Mouse (Mus musculus): ENCODE measurements around the gene Emc7. TPM values are rescaled to one million over a fixed set of nuclear protein-coding genes. Genes with fewer than 3 reads are reported as not detected.
A peak's percentile ranks its signal among the peaks of the same experiment; 100 is the strongest.

Emc7 gene
- total and polyA plus RNA-seq, 3 experiments, result 17.7 to 25.7 TPM; not detected in 1

- peak; percentile 89 for DNase-seq (ENCODE audit: low read depth, low spot score)
- TF ChIP-seq GATA1 (IDR thresholded peaks at IDR 0.05; ENCODE audit: low read depth, low read length), result no peak
- peak; percentile 82 for TF ChIP-seq ETS1 (IDR thresholded peaks at IDR 0.05; ENCODE audit: low read depth, low read length)
- TF ChIP-seq SMC3 (IDR thresholded peaks at IDR 0.05; ENCODE audit: low read depth, low read length), result no peak
- no peak for TF ChIP-seq MYB (IDR thresholded peaks at IDR 0.05; ENCODE audit: low read depth, low read length)
- no peak for TF ChIP-seq UBTF (IDR thresholded peaks at IDR 0.05; ENCODE audit: borderline replicate concordance, insufficient read depth, low read depth, low read length)
- peak; percentile 52; the same call in 1 of the 2 replicates for TF ChIP-seq MAX (IDR thresholded peaks at IDR 0.05; ENCODE audit: low read length)
- no peak for TF ChIP-seq ZNF384 (IDR thresholded peaks at IDR 0.05; ENCODE audit: low read depth, low read length)
- TF ChIP-seq E2F4 (IDR thresholded peaks at IDR 0.05; ENCODE audit: borderline replicate concordance, low read depth, low read length), result no peak
- peak; percentile 41; the same call in 1 of the 2 replicates for TF ChIP-seq TBP (IDR thresholded peaks at IDR 0.05; ENCODE audit: low read depth, low read length)
- no peak for TF ChIP-seq POLR2AphosphoS2 (IDR thresholded peaks at IDR 0.05; ENCODE audit: low read length)
- peak; percentile 93 for TF ChIP-seq MXI1 (IDR thresholded peaks at IDR 0.05; ENCODE audit: low read depth, low read length)
- TF ChIP-seq CHD1 (IDR thresholded peaks at IDR 0.05; ENCODE audit: low read depth, low read length), result no peak
- TF ChIP-seq KAT2A (conservative IDR thresholded peaks at IDR 0.05; ENCODE audit: low read depth, low read length), result no peak
- TF ChIP-seq NELFE (IDR thresholded peaks at IDR 0.05; ENCODE audit: low read depth, low read length), result no peak
- TF ChIP-seq GABPA (IDR thresholded peaks at IDR 0.05; ENCODE audit: low read depth, low read length), result peak; percentile 95
- no peak for TF ChIP-seq RAD21 (IDR thresholded peaks at IDR 0.05; ENCODE audit: low read depth, low read length)
- peak; percentile 68; the same call in 1 of the 2 replicates for TF ChIP-seq MYC (IDR thresholded peaks at IDR 0.05; ENCODE audit: low read depth, low read length)
- TF ChIP-seq ELF1 (IDR thresholded peaks at IDR 0.05; ENCODE audit: low read depth, low read length), result no peak
- no peak for TF ChIP-seq ZC3H11A (IDR thresholded peaks at IDR 0.05; ENCODE audit: low read depth, low read length)
- TF ChIP-seq ZMIZ1 (IDR thresholded peaks at IDR 0.05; ENCODE audit: low read depth, low read length), result no peak
- peak in 1 of 2 experiments; percentile 41; a peak in 1 of 4 replicates for TF ChIP-seq POLR2A (IDR thresholded peaks at IDR 0.05; ENCODE audit: control insufficient read depth in 1 of 2, insufficient read depth in 1 of 2, low read depth in 1 of 2, low read length in 2 of 2, poor library complexity in 1 of 2)
- TF ChIP-seq SIN3A (IDR thresholded peaks at IDR 0.05; ENCODE audit: low read length), result peak; percentile 73
- no peak for TF ChIP-seq JUND (IDR thresholded peaks at IDR 0.05; ENCODE audit: low read depth, low read length)
- TF ChIP-seq USF1 (IDR thresholded peaks at IDR 0.05; ENCODE audit: low read depth, low read length), result peak; percentile 75
- TF ChIP-seq RCOR1 (IDR thresholded peaks at IDR 0.05; ENCODE audit: low read depth, low read length), result no peak
- peak; percentile 40; the same call in 1 of the 2 replicates for TF ChIP-seq HCFC1 (IDR thresholded peaks at IDR 0.05; ENCODE audit: low read depth, low read length)
- peak; percentile 94 for TF ChIP-seq MAFK (IDR thresholded peaks at IDR 0.05; ENCODE audit: borderline replicate concordance, low read depth, low read length)
- 0 out of 2 replicates have a peak, but pooled peaks have one; percentile 10 for TF ChIP-seq NRF1 (IDR thresholded peaks at IDR 0.05; ENCODE audit: insufficient read depth, low read depth, low read length, poor library complexity, severe bottlenecking)
- TF ChIP-seq BHLHE40 (IDR thresholded peaks at IDR 0.05; ENCODE audit: borderline replicate concordance, low read depth, low read length), result peak; percentile 47; the same call in 1 of the 2 replicates
- no peak for TF ChIP-seq MAZ (IDR thresholded peaks at IDR 0.05; ENCODE audit: low read depth, low read length)
- no peak for TF ChIP-seq MEF2A (IDR thresholded peaks at IDR 0.05; ENCODE audit: extremely low read depth, insufficient replicate concordance, low read depth, low read length, poor library complexity, severe bottlenecking)
- no peak for TF ChIP-seq TCF12 (IDR thresholded peaks at IDR 0.05; ENCODE audit: low read depth, low read length)
- TF ChIP-seq EP300 (IDR thresholded peaks at IDR 0.05; ENCODE audit: low read depth in 1 of 2, low read length in 2 of 2), result peak in 1 of 2 experiments; percentile 40; a peak in 2 of 4 replicates
- TF ChIP-seq CTCF (IDR thresholded peaks at IDR 0.05 in 2 of 3, conservative IDR thresholded peaks at IDR 0.05 in 1 of 3; ENCODE audit: control insufficient read depth in 1 of 3, insufficient read depth in 1 of 3, low read depth in 2 of 3, low read length in 3 of 3, poor library complexity in 1 of 3, severe bottlenecking in 1 of 3), result no peak
- no peak for TF ChIP-seq USF2 (IDR thresholded peaks at IDR 0.05; ENCODE audit: borderline replicate concordance in 1 of 2, insufficient read depth in 1 of 2, low read depth in 1 of 2, low read length in 2 of 2)
- no peak for TF ChIP-seq TAL1 (IDR thresholded peaks at IDR 0.05; ENCODE audit: low read length)
- no peak for TF ChIP-seq ZKSCAN1 (IDR thresholded peaks at IDR 0.05; ENCODE audit: low read depth, low read length)
Measured at GRCm38 (mm10) chr2:112433359-112433758, 21.4 kb upstream of the Emc7 start.

More at GRCm38 (mm10) chr2:112433359-112433758, 21.4 kb upstream of the Emc7 start:
- H3K27me3 ChIP-seq (ENCODE audit: control insufficient read depth in 1 of 2, insufficient read depth in 2 of 2, low read length in 2 of 2), result no peaks in the 10 kb centered on the region
- H3K9me3 ChIP-seq (replicated peaks; ENCODE audit: insufficient read depth, low read length), result no peaks in the 10 kb centered on the region
- peaks cover 0 to 27% of the 10 kb centered on the region in 2 experiments; a peak in 2 of 4 replicates for H3K36me3 ChIP-seq (ENCODE audit: control insufficient read depth in 1 of 2, insufficient read depth in 2 of 2, low read length in 2 of 2)
- H3K27ac ChIP-seq (ENCODE audit: control insufficient read depth, low read depth, low read length), result peak overlapping the region; percentile 2; the same call in 1 of the 2 replicates
- H3K4me3 ChIP-seq (ENCODE audit: control insufficient read depth in 1 of 2, insufficient read depth in 1 of 2, low read depth in 2 of 2, low read length in 2 of 2), result peak overlapping the region in 1 of 2 experiments; percentile 12; a peak in 2 of 4 replicates
- no peak overlapping the region for H3K9ac ChIP-seq (ENCODE audit: control insufficient read depth, low read depth, low read length, poor library complexity, severe bottlenecking)
- no peaks in the 10 kb centered on the region for H3K79me2 ChIP-seq (ENCODE audit: control insufficient read depth, insufficient read depth, low read length, poor library complexity)
- H3K4me1 ChIP-seq (ENCODE audit: control insufficient read depth in 1 of 2, insufficient read depth in 2 of 2, low read length in 2 of 2), result peaks cover 12 to 24% of the 10 kb centered on the region in 2 experiments
